Mouse (Mus musculus): ENCODE results near the gene Mdm2. TPM values are rescaled to one million over a fixed set of nuclear protein-coding genes. Genes with fewer than 3 reads are reported as not detected.
"Not testable (repeated sequence)": the region's sequence is repeated elsewhere in the genome, so short reads cannot be mapped to it uniquely, and the experiment has no call there.

Gene Mdm2
- total and polyA plus RNA-seq, 2 experiments from 2014 or later, result 24.6 to 28.9 TPM

GRCm38 (mm10) chr10:117718161-117719119 is 7.9 kb upstream of the Mdm2 start:
- H3K27ac ChIP-seq, result no peak overlapping the region

GRCm38 (mm10) chr10:117717583-117717982 is 7.0 kb upstream of the Mdm2 start:
- 15% methylated on average over 4 of the region's 4 CpGs for WGBS
- Histone ChIP-seq H3K4me1 (ENCODE audit: insufficient read depth, low read length) (no peaks in the 10 kb centered on the region), H3K27ac (no peak overlapping the region), H3K36me3 (ENCODE audit: insufficient read depth, low read length) (no peaks in the 10 kb centered on the region), H3K9ac (replicated peaks; ENCODE audit: low read length) (no peak overlapping the region), H3K4me3 (ENCODE audit: low read length) (no peak overlapping the region), H3K27me3 (ENCODE audit: insufficient read depth, low read length) (no peaks in the 10 kb centered on the region), H3K9me3 (ENCODE audit: low read length) (no peaks in the 10 kb centered on the region), H3K4me2 (ENCODE audit: low read depth, low read length) (no peak overlapping the region)
- TF ChIP-seq CTCF (IDR thresholded peaks at IDR 0.05; ENCODE audit: low read depth), result no peak
- ATAC-seq (no peak), DNase-seq (ENCODE audit: low spot score) (no peak)

More at GRCm38 (mm10) chr10:117718161-117719119, 7.9 kb upstream of the Mdm2 start:
- H3K27me3 ChIP-seq (ENCODE audit: insufficient read depth, low read length), result no peaks in the 10 kb centered on the region
- H3K9me3 ChIP-seq (ENCODE audit: low read length), result no peaks in the 10 kb centered on the region
- ATAC-seq, result no peak
- WGBS, result 58% methylated on average over 19 of the region's 19 CpGs
- no peaks in the 10 kb centered on the region for H3K36me3 ChIP-seq (ENCODE audit: insufficient read depth, low read length)
- TF ChIP-seq CTCF (IDR thresholded peaks at IDR 0.05; ENCODE audit: low read depth), result no peak
- H3K4me1 ChIP-seq (ENCODE audit: insufficient read depth, low read length), result no peaks in the 10 kb centered on the region
- no peak overlapping the region for H3K9ac ChIP-seq (replicated peaks; ENCODE audit: low read length)
- no peak overlapping the region for H3K4me2 ChIP-seq (ENCODE audit: low read depth, low read length)
- no peak for DNase-seq (ENCODE audit: low spot score)
- no peak overlapping the region for H3K4me3 ChIP-seq (ENCODE audit: low read length)

GRCm38 (mm10) chr10:117716686-117717085 is 6.1 kb upstream of the Mdm2 start:
- TF ChIP-seq CTCF (IDR thresholded peaks at IDR 0.05; ENCODE audit: low read depth), result no peak
- WGBS, result 86% methylated on average over 3 of the region's 3 CpGs
- no peak for ATAC-seq

GRCm38 (mm10) chr10:117715654-117716053 is 5.1 kb upstream of the Mdm2 start:
- not testable (repeated sequence) for H3K27me3 ChIP-seq (ENCODE audit: insufficient read depth, low read length); DNase-seq (ENCODE audit: low spot score); H3K4me3 ChIP-seq (ENCODE audit: low read length); H3K9ac ChIP-seq (replicated peaks; ENCODE audit: low read length); H3K4me2 ChIP-seq (ENCODE audit: low read depth, low read length); H3K9me3 ChIP-seq (ENCODE audit: low read length); H3K4me1 ChIP-seq (ENCODE audit: insufficient read depth, low read length); ATAC-seq; H3K36me3 ChIP-seq (ENCODE audit: insufficient read depth, low read length); H3K27ac ChIP-seq
- 93% methylated on average over 1 of the region's 1 CpGs for WGBS

More at GRCm38 (mm10) chr10:117716686-117717085, 6.1 kb upstream of the Mdm2 start:
- no peak for DNase-seq (ENCODE audit: low spot score)
- no peaks in the 10 kb centered on the region for H3K4me1 ChIP-seq (ENCODE audit: insufficient read depth, low read length)
- H3K36me3 ChIP-seq (ENCODE audit: insufficient read depth, low read length), result no peaks in the 10 kb centered on the region
- H3K27me3 ChIP-seq (ENCODE audit: insufficient read depth, low read length), result no peaks in the 10 kb centered on the region
- no peak overlapping the region for H3K27ac ChIP-seq
- H3K9ac ChIP-seq (replicated peaks; ENCODE audit: low read length), result no peak overlapping the region
- H3K4me2 ChIP-seq (ENCODE audit: low read depth, low read length), result no peak overlapping the region
- H3K9me3 ChIP-seq (ENCODE audit: low read length), result no peaks in the 10 kb centered on the region
- no peak overlapping the region for H3K4me3 ChIP-seq (ENCODE audit: low read length)

- no peaks in the 10 kb centered on the region for H3K9me3 ChIP-seq (ENCODE audit: low read length)
- TF ChIP-seq CTCF (IDR thresholded peaks at IDR 0.05; ENCODE audit: low read depth), result no peak
- no peak overlapping the region for H3K27ac ChIP-seq
- H3K9ac ChIP-seq (replicated peaks; ENCODE audit: low read length), result no peak overlapping the region
- DNase-seq (ENCODE audit: low spot score), result no peak
- no peaks in the 10 kb centered on the region for H3K4me1 ChIP-seq (ENCODE audit: insufficient read depth, low read length)
- H3K27me3 ChIP-seq (ENCODE audit: insufficient read depth, low read length), result no peaks in the 10 kb centered on the region
- no peak for ATAC-seq
- no peak overlapping the region for H3K4me2 ChIP-seq (ENCODE audit: low read depth, low read length)
- 76% methylated on average over 4 of the region's 4 CpGs for WGBS
- H3K36me3 ChIP-seq (ENCODE audit: insufficient read depth, low read length), result no peaks in the 10 kb centered on the region
- H3K4me3 ChIP-seq (ENCODE audit: low read length), result no peak overlapping the region
These were observed 4.5 kb upstream of the Mdm2 start for GRCm38 (mm10) chr10:117714928-117715500.

- Histone ChIP-seq H3K27ac (no peak overlapping the region), H3K9ac (replicated peaks; ENCODE audit: low read length) (no peak overlapping the region), H3K36me3 (ENCODE audit: insufficient read depth, low read length) (no peaks in the 10 kb centered on the region), H3K27me3 (ENCODE audit: insufficient read depth, low read length) (no peaks in the 10 kb centered on the region), H3K4me3 (ENCODE audit: low read length) (no peak overlapping the region), H3K4me2 (ENCODE audit: low read depth, low read length) (no peak overlapping the region), H3K4me1 (ENCODE audit: insufficient read depth, low read length) (peaks cover under 1% of the 10 kb centered on the region; the same call in 1 of the 2 replicates), H3K9me3 (ENCODE audit: low read length) (no peaks in the 10 kb centered on the region)
- ATAC-seq (no peak), DNase-seq (ENCODE audit: low spot score) (no peak)
- 91% methylated on average over 3 of the region's 3 CpGs for WGBS
- no peak for TF ChIP-seq CTCF (IDR thresholded peaks at IDR 0.05; ENCODE audit: low read depth)
These were observed 3.5 kb upstream of the Mdm2 start for GRCm38 (mm10) chr10:117714048-117714545.
